Mouse (Mus musculus) midbrain, postnatal 0 days (tissue): ENCODE data around the gene Mrpl11. TPM values are rescaled to one million over a fixed set of nuclear protein-coding genes. Genes with fewer than 3 reads are reported as not detected.

Experiments used
- ATAC-seq: fragments of 200-750 bp; cut with Nextera tagmentation; 2 replicates; pipeline ENCODE4 v1.8.0; 2017; ENCODE audit warnings: moderate number of reproducible peaks, mild to moderate bottlenecking, moderate TSS enrichment, moderate library complexity; ENCODE audit not compliant: low FRiP score
- DNase-seq: peaks from one replicate; pipeline ENCODE4 v3.0.0-alpha.2; 2015; ENCODE audit warnings: low spot score
- H3K27ac ChIP-seq: fragments of 300-500 bp; sonication (generic); 2 replicates; pipeline ENCODE4 v1.5.1; 2014; ENCODE audit warnings: low read depth, mild to moderate bottlenecking, low read length, mixed read lengths
- H3K27me3 ChIP-seq: fragments of 300-500 bp; sonication (generic); 2 replicates; pipeline ENCODE4 v1.6.1; 2014; ENCODE audit warnings: low read length, control low read depth, mixed read lengths; ENCODE audit not compliant: insufficient read depth
- H3K36me3 ChIP-seq: fragments of 300-500 bp; sonication (generic); 2 replicates; pipeline ENCODE4 v1.6.1; 2014; ENCODE audit warnings: low read length, control low read depth, mixed read lengths; ENCODE audit not compliant: insufficient read depth
- H3K4me1 ChIP-seq: fragments of 300-500 bp; sonication (generic); 2 replicates; pipeline ENCODE4 v1.6.1; 2014; ENCODE audit warnings: mild to moderate bottlenecking, control low read depth, antibody characterized with exemption, low read length, mixed read lengths; ENCODE audit not compliant: insufficient read depth
- H3K4me2 ChIP-seq: fragments of 300-500 bp; sonication (generic); 2 replicates; pipeline ENCODE4 v1.6.1; 2014; ENCODE audit warnings: low read depth, mild to moderate bottlenecking, low read length, mixed read lengths; ENCODE audit not compliant: poor library complexity, severe bottlenecking
- H3K4me3 ChIP-seq: fragments of 300-500 bp; sonication (generic); 2 replicates; pipeline ENCODE4 v1.5.1; 2014; ENCODE audit warnings: low read depth, mild to moderate bottlenecking, low read length, moderate library complexity
- H3K9ac ChIP-seq: fragments of 300-500 bp; sonication (generic); replicated peaks from 2 replicates; pipeline ENCODE4 v1.6.1; 2014; ENCODE audit warnings: mild to moderate bottlenecking, low read length, moderate library complexity, mixed read lengths; ENCODE audit not compliant: poor library complexity, severe bottlenecking
- H3K9me3 ChIP-seq: fragments of 300-500 bp; sonication (generic); 2 replicates; pipeline ENCODE4 v1.6.1; 2016; ENCODE audit warnings: low read length, control low read depth
- CTCF ChIP-seq: IDR thresholded peaks from 2 replicates; pipeline ENCODE4 v1.5.1; 2016; ENCODE audit warnings: antibody characterized with exemption, mild to moderate bottlenecking
- WGBS: fragments of 180-500 bp; shearing (Covaris S2); extraction: QIAGEN DNeasy Blood & Tissue Kit; methylation state at CpG from one replicate; pipeline ENCODE4 v1.1.7; 2014; 5-methylcytosine and 5-hydroxymethylcytosine counted together
- polyA plus RNA-seq: library from polyadenylated mRNA; unstranded; fragments of >200 nt; fragmentation: Nextera tagmentation; extraction: Ambion mirVana; gene quantifications from 2 replicates; pipeline ENCODE4 v1.2.1, GENCODE M21; 2015
- total RNA-seq: library from RNA; depleted of rRNA; stranded (reverse); fragments of >200 nt; gene quantifications from 2 replicates; pipeline ENCODE4 v1.2.3, GENCODE M21; 2014; rRNA removed

Mrpl11 gene
- total RNA-seq = 88.2 and 93.1 TPM in 2 replicates
- 141 and 145 TPM in 2 replicates for polyA plus RNA-seq

DNA sequence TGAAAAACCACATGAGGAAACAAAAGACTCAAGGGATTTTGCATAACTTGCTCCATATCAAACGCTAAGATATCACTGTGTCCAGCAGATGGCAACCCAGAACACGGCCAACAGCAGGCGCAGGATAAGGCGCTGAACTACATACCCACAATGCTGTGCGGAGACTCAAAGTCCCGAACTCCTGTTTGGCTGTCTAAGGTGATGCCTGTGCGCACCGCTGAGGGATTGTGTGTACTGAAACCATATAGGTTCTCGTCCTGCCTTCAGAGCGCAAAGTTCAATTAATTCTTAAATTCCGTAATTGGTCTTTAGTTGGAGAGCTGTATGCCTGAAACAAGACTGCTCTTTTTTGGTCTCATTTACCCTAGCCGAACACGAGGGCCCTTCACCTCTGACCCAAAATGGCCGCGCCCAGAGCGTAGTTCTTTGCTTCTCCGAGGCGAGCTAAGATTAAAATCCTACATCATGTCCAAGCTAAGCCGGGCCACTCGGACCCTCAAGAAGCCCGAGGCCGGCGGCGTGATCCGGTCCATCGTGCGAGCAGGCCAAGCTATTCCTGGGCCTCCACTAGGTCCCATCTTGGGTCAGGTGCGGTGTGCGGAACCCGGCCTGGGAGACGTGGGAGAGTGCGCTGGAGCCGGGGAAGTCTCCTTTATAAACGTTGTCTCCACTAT is at the start of gene Mrpl11:
Gene Mrpl11 (plus strand): TSS at position 220 of the 674 bp plus-strand sequence.
- under 1% methylated on average over 34 of the region's 34 CpGs for WGBS
- Histone ChIP-seq H3K9me3 (no peaks in the 10 kb centered on the region), H3K4me1 (peaks cover 5% of the 10 kb centered on the region; the same call in 1 of the 2 replicates), H3K27me3 (no peaks in the 10 kb centered on the region), H3K4me3 (peak within 1 kb of the TSS; percentile 63), H3K27ac (peak within 1 kb of the TSS; percentile 74), H3K9ac (peak within 1 kb of the TSS; percentile 74), H3K36me3 (peaks cover 20% of the 10 kb centered on the region), H3K4me2 (peak within 1 kb of the TSS; percentile 64)
- DNase-seq (peak; percentile 97), ATAC-seq (peak; percentile 94)
- TF ChIP-seq CTCF = peak; percentile 96

DNA sequence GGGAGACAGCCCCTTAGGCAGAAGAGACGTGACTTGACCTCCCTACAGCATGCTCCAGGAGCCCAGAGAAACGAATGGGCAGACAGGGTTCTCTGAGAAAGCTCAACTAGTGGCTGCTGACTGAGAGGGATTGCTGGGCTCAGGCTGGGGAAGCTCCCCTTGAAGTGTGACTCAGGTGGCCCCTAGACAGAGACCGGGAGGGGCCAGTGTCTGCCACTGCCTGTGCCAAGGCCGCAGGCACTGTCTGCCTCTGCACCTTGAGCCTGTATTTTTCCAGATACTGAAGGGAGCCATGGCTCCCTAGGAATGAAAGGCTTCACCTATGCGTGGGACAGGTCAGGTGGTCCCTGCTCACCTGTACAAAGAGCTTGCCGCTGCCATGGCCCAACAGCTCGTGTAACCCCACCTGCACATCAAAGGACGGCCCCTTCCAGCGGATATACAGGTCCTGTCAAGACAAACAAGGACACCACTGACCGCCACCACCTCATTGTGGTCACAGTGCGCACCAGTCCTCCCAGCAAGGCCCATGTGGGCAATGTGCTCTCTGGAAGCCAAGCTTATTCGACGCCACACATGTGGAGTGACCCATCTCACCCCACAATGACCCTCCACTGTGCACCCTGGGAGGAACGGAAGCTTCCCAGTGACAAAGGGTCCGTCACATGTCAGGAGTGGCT is 45.9 kb upstream of the Mrpl11 start:
- no peak overlapping the region for H3K4me2 ChIP-seq
- no peak overlapping the region for H3K9ac ChIP-seq
- H3K4me3 ChIP-seq = no peak overlapping the region
- no peak overlapping the region for H3K27ac ChIP-seq
- H3K4me1 ChIP-seq = no peaks in the 10 kb centered on the region
- TF ChIP-seq CTCF = no peak
- WGBS = 91% methylated on average over 15 of the region's 15 CpGs
- DNase-seq = no peak
- H3K27me3 ChIP-seq = no peaks in the 10 kb centered on the region
- peaks cover 92% of the 10 kb centered on the region for H3K36me3 ChIP-seq
- ATAC-seq = no peak
- no peaks in the 10 kb centered on the region for H3K9me3 ChIP-seq

- Histone ChIP-seq H3K4me1 (no peaks in the 10 kb centered on the region), H3K27me3 (no peaks in the 10 kb centered on the region), H3K9ac (no peak overlapping the region), H3K4me2 (no peak overlapping the region), H3K9me3 (no peaks in the 10 kb centered on the region), H3K27ac (no peak overlapping the region), H3K36me3 (peaks cover 93% of the 10 kb centered on the region), H3K4me3 (no peak overlapping the region)
- no peak for TF ChIP-seq CTCF
- WGBS = 88% methylated on average over 10 of the region's 10 CpGs
- ATAC-seq (no peak), DNase-seq (no peak)
Measured at GRCm38 (mm10) chr19:4916827-4917226, 45.1 kb upstream of the Mrpl11 start.

DNA sequence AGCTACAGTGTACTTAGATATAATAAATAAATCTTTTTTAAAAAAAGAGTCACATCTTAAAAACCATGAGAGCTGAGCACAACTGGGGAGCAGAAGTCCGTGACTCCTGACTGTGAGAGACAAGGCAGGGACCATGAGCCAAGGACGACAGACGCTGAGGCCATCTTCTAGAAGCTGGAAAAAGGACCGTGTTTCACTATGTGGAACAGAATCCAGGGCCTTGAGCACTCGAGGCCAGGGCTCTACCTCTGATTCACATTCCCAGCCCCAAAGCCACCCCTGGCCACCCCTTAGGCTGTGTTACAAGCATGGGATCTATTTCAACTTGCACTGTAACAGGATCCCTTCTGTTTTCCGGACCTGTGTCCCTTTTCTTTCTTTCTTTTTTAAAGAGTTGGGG is 42.3 kb upstream of the Mrpl11 start:
- 88% methylated on average over 6 of the region's 6 CpGs for WGBS
- DNase-seq (no peak), ATAC-seq (no peak)
- no peak overlapping the region for H3K27ac ChIP-seq
- no peak overlapping the region for H3K9ac ChIP-seq
- no peak overlapping the region for H3K4me3 ChIP-seq
- H3K4me2 ChIP-seq = no peak overlapping the region
- no peaks in the 10 kb centered on the region for H3K9me3 ChIP-seq
- H3K36me3 ChIP-seq = peaks cover 92% of the 10 kb centered on the region
- H3K4me1 ChIP-seq = no peaks in the 10 kb centered on the region
- no peaks in the 10 kb centered on the region for H3K27me3 ChIP-seq
- no peak for TF ChIP-seq CTCF

DNA sequence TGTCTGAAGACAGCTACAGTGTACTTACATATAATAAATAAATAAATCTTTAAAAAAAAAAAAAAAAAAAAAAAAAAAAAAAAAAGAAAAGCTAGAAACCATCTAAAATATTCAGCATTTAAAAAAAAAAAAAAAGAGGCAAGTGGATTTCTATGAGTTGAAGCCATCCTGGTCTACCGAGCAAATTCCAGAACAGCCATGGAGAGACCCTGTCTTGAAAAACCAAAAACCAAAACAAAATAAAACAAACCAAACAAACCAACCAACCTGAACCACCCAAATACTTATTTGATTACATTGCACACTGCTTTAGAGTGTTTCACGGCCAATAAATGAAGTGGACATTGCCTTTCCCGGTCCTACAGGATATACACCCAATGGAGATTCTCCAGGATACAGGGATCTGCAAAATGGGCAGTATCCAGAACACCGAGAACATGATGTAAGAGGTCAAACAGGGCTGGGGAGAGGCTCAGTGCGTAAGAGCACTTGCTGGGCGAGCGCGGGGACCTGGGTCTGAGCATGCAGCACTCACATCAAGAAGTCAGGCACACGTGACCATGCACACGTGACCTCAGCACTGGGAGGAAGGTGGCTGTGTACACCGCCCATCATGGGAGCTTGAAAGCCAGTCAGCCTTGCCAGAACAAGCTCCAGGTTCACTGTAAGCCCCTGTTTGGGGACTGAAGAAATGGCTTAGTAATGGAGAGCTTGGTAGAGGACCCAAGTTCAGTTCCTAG is 36.7 kb upstream of the Mrpl11 start:
- TF ChIP-seq CTCF = no peak
- 97% methylated on average over 11 of the region's 11 CpGs for WGBS

More for the DNA sequence above, 36.7 kb upstream of the Mrpl11 start:
- DNase-seq = no peak
- ATAC-seq = no peak
- Histone ChIP-seq H3K4me2 (no peak overlapping the region), H3K9ac (no peak overlapping the region), H3K9me3 (no peaks in the 10 kb centered on the region), H3K36me3 (peaks cover 45% of the 10 kb centered on the region), H3K4me3 (no peak overlapping the region), H3K4me1 (peaks cover 8% of the 10 kb centered on the region; the same call in 1 of the 2 replicates), H3K27ac (no peak overlapping the region), H3K27me3 (no peaks in the 10 kb centered on the region)
